Mouse (Mus musculus) embryonic facial prominence, embryonic 12.5 days (tissue): ENCODE data around the gene Vmn2r25. TPM values are rescaled to one million over a fixed set of nuclear protein-coding genes. Genes with fewer than 3 reads are reported as not detected.
"Not testable (repeated sequence)": the region's sequence is repeated elsewhere in the genome, so short reads cannot be mapped to it uniquely, and the experiment has no call there.

ENCODE experiments used
- ATAC-seq: fragments of 200-750 bp; cut with Nextera tagmentation; 2 replicates; pipeline ENCODE4 v1.8.0; 2017; ENCODE audit not compliant: insufficient number of reproducible peaks, insufficient read depth, low FRiP score, low TSS enrichment
- H3K27ac ChIP-seq: fragments of 300-500 bp; sonication (generic); 2 replicates; pipeline ENCODE4 v1.5.1; 2016; ENCODE audit warnings: mild to moderate bottlenecking
- H3K27me3 ChIP-seq: fragments of 300-500 bp; sonication (generic); 2 replicates; pipeline ENCODE4 v1.6.1; 2016; ENCODE audit warnings: mild to moderate bottlenecking, moderate library complexity
- H3K36me3 ChIP-seq: fragments of 300-500 bp; sonication (generic); 2 replicates; pipeline ENCODE4 v1.6.1; 2016; ENCODE audit warnings: mild to moderate bottlenecking
- H3K4me1 ChIP-seq: fragments of 300-500 bp; sonication (generic); 2 replicates; pipeline ENCODE4 v1.6.1; 2016
- H3K4me2 ChIP-seq: fragments of 300-500 bp; sonication (generic); replicated peaks from 2 replicates; pipeline ENCODE4 v1.6.1; 2016; ENCODE audit warnings: mild to moderate bottlenecking, moderate library complexity
- H3K4me3 ChIP-seq: fragments of 300-500 bp; sonication (generic); 2 replicates; pipeline ENCODE4 v1.5.1; 2016; ENCODE audit warnings: mild to moderate bottlenecking
- H3K9ac ChIP-seq: fragments of 300-500 bp; sonication (generic); 2 replicates; pipeline ENCODE4 v1.6.1; 2016; ENCODE audit warnings: mild to moderate bottlenecking, moderate library complexity
- H3K9me3 ChIP-seq: fragments of 300-500 bp; sonication (generic); 2 replicates; pipeline ENCODE4 v1.6.1; 2016; ENCODE audit warnings: mild to moderate bottlenecking, moderate library complexity
- WGBS: fragments of 180-500 bp; shearing (Covaris S2); methylation state at CpG from one replicate; pipeline ENCODE4 v1.1.7; 2016; 5-methylcytosine and 5-hydroxymethylcytosine counted together
- polyA plus RNA-seq: library from polyadenylated mRNA; unstranded; fragments of >200 nt; fragmentation: Nextera tagmentation; extraction: Ambion mirVana; gene quantifications from 2 replicates; pipeline ENCODE4 v1.2.1, GENCODE M21; 2016

The Vmn2r25 gene
- polyA plus RNA-seq, result not detected in 2 replicates

DNA sequence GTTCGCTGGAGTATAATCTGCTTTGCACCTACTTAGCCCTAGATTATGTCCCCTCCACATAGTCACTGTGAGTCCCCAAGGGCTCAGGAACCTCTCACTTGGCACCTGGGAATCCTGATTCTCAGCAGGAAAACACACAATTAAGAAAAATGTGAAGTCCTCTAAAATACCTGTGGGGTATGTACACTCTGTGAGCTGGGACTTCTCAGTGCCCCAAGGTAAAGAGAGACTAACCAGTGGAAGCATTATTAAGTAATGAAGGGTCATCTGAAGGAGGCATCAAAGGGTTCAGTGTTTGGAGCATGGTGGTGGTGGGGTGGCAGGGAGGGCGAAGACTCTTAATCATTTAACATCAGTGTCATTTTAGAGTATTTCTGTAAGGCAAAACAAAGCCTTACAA lies at the start of gene Vmn2r25:
TSS of gene Vmn2r25 (minus strand) at position 101 of the 400 bp plus-strand sequence.
- H3K4me3 ChIP-seq, H3K36me3 ChIP-seq, H3K27me3 ChIP-seq, H3K27ac ChIP-seq, H3K4me1 ChIP-seq, H3K9ac ChIP-seq, H3K4me2 ChIP-seq, H3K9me3 ChIP-seq, ATAC-seq: not testable (repeated sequence)
- WGBS, result 55% methylated on average over 2 of the region's 2 CpGs

DNA sequence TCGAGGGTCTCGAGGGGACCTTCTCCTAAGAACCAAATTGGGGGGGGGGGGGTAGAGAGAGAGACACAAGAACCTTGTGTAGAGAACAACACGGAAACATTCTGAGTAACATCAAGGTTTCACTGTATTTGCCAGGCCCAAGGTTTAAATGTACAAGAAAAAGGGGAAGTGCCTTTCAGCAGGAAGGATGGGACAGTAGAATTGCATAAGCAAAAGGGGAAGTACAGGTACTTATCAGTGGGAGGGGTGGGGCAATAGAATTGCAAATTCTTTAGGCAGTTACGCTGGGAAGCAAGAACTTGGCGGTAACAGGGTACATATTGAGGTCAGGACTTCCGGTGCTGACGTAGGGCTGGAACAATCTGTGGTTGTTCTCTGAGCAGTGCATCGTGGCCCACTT lies 33.3 kb downstream of the Vmn2r25 start:
- Histone ChIP-seq H3K27ac (no peak overlapping the region), H3K4me3 (no peak overlapping the region), H3K9ac (no peak overlapping the region), H3K27me3 (no peaks in the 10 kb centered on the region), H3K9me3 (peaks cover 3% of the 10 kb centered on the region; the same call in 1 of the 2 replicates), H3K4me1 (no peaks in the 10 kb centered on the region), H3K36me3 (no peaks in the 10 kb centered on the region), H3K4me2 (no peak overlapping the region)
- ATAC-seq, result no peak
- WGBS, result 65% methylated on average over 8 of the region's 8 CpGs

DNA sequence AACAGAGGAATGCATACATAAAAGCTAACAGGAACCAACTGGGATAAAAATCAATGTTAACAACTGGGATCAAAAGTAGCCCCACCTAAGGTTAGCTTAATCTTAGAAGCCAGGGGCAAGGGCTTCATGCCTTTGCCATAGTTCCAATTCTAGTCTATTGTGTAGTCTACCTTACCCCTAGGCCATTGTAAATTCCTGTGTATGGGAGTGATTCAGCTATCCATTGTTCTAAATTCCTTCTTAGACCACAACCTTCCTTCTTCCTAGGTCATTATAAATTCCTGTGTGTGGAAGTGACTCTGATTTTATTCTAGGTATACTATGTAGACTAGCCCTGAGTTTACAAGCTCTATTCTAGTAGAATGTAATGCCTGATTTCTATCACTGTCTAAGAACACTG lies 43.0 kb downstream of the Vmn2r25 start:
- H3K4me2 ChIP-seq, H3K36me3 ChIP-seq, H3K27ac ChIP-seq, H3K4me1 ChIP-seq, ATAC-seq, H3K9ac ChIP-seq, H3K9me3 ChIP-seq, H3K4me3 ChIP-seq, H3K27me3 ChIP-seq: not testable (repeated sequence)

DNA sequence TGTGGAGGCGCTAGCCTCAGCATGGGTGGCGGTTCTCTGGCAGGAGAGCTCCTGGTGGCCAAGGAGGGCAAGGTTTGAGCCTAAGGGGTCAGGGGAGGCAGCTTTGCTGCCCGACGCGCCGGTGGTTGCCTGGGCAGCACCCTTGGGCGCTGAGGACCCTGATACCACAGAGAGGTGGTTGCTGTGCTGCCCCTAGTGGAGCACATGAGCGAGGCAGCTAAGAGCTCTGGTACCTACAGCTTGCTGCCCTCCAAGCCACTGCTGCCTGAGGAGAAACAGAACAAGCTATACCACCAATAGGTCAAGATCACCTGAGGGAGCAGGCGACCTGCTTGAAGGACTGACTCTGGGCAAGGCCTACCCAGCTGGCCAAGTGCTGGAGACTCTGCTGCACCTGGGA lies 59.5 kb downstream of the Vmn2r25 start:
- Histone ChIP-seq H3K9me3 (no peaks in the 10 kb centered on the region), H3K4me1 (no peaks in the 10 kb centered on the region), H3K27me3 (no peaks in the 10 kb centered on the region), H3K4me2 (no peak overlapping the region), H3K9ac (no peak overlapping the region), H3K36me3 (no peaks in the 10 kb centered on the region), H3K27ac (no peak overlapping the region), H3K4me3 (no peak overlapping the region)
- ATAC-seq, result no peak
- 30% methylated on average over 9 of the region's 9 CpGs for WGBS

DNA sequence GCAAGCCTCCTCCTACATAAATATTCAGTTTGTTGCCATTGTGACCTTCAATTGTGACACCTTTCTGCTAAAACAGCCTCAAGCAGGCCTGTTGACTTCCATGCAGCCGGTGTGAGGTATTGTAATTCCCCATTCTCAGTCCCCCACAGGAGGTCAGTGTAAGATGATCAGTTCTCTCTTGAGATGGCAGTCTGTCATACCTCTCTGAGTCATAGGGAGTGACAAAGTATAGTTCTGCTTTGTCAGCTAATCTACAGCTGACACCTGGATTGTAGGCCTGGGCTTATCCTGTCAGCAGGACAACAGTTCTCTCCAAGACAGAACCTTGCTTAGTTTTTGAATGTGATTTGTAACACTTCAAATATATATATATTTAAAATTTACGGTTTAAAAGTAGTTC lies 68.4 kb downstream of the Vmn2r25 start:
- H3K27me3 ChIP-seq, result no peaks in the 10 kb centered on the region
- no peak overlapping the region for H3K9ac ChIP-seq
- WGBS, result 66% methylated on average over 2 of the region's 2 CpGs
- ATAC-seq, result no peak
- no peaks in the 10 kb centered on the region for H3K36me3 ChIP-seq
- H3K4me1 ChIP-seq, result no peaks in the 10 kb centered on the region
- no peak overlapping the region for H3K4me3 ChIP-seq
- no peak overlapping the region for H3K27ac ChIP-seq
- no peaks in the 10 kb centered on the region for H3K9me3 ChIP-seq
- H3K4me2 ChIP-seq, result no peak overlapping the region

DNA sequence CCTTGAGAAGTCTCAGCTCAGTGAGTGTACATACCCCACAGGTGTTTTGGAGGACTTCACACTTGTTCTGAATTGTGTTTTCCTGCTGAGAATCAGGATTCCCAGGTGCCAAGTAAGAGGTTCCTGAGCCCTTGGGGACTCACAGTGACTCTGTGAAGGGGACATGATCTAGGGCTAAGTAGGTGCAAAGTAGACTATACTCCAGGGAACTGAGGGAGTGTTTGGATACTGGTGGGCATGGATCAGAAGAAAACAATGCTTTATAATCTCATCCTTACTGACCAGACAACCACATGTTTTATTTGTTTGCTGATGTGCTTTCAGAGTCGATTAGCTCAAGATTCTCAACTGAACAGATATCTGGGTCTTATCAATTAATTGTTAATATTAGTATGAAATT lies 74.7 kb downstream of the Vmn2r25 start, which contains the start of gene Vmn2r24:
TSS of gene Vmn2r24 (plus strand) at position 301 of the 400 bp plus-strand sequence.
- no peak within 1 kb of the TSS for H3K4me2 ChIP-seq
- no peaks in the 10 kb centered on the region for H3K4me1 ChIP-seq
- H3K27me3 ChIP-seq, result no peaks in the 10 kb centered on the region
- no peak within 1 kb of the TSS for H3K9ac ChIP-seq
- H3K4me3 ChIP-seq, result no peak within 1 kb of the TSS
- WGBS, result 76% methylated on average over 1 of the region's 1 CpGs
- no peaks in the 10 kb centered on the region for H3K36me3 ChIP-seq
- no peaks in the 10 kb centered on the region for H3K9me3 ChIP-seq
- no peak within 1 kb of the TSS for H3K27ac ChIP-seq
- no peak for ATAC-seq

Other genes starting within 250 kb of the Vmn2r25 start
- not detected in 2 replicates for gene Vmn2r22, start 202.7 kb downstream of the Vmn2r25 start, polyA plus RNA-seq
- not detected in 2 replicates for gene Vmn2r23, start 150.8 kb downstream of the Vmn2r25 start, polyA plus RNA-seq
- not detected in 2 replicates for gene Vmn2r24, start 74.6 kb downstream of the Vmn2r25 start, polyA plus RNA-seq
- not detected in 2 replicates for gene Vmn2r26, start 171.1 kb upstream of the Vmn2r25 start, polyA plus RNA-seq